Mouse (Mus musculus): ENCODE measurements around the gene Oosp2. TPM values are rescaled to one million over a fixed set of nuclear protein-coding genes. Genes with fewer than 3 reads are reported as not detected.

The Oosp2 gene
- polyA plus RNA-seq, 1 experiment from 2014 or later = not detected

Other genes with a start within 250 kb of the Oosp2 start
- gene Ms4a4b, start 217.0 kb downstream of the Oosp2 start, polyA plus RNA-seq (2014; fragmentation: Nextera tagmentation; extraction: Ambion mirVana) = not detected in 2 replicates
- 2.6 and 3.2 TPM in 2 replicates for gene Ms4a6c, start 191.2 kb downstream of the Oosp2 start, polyA plus RNA-seq (2014; fragmentation: Nextera tagmentation; extraction: Ambion mirVana)
- gene Gm8369, start 174.6 kb downstream of the Oosp2 start, polyA plus RNA-seq (2014; fragmentation: Nextera tagmentation; extraction: Ambion mirVana) = not detected in 2 replicates
- 2.3 and 2.4 TPM in 2 replicates for gene Ms4a6b, start 144.0 kb downstream of the Oosp2 start, polyA plus RNA-seq (2014; fragmentation: Nextera tagmentation; extraction: Ambion mirVana)
- gene Ms4a4d, start 123.8 kb downstream of the Oosp2 start, polyA plus RNA-seq (2014; fragmentation: Nextera tagmentation; extraction: Ambion mirVana) = 0.29 and 0.31 TPM in 2 replicates
- gene Ms4a6d, start 55.7 kb downstream of the Oosp2 start, polyA plus RNA-seq (2014; fragmentation: Nextera tagmentation; extraction: Ambion mirVana) = 3.8 and 5.1 TPM in 2 replicates
- gene Ms4a2, start 36.8 kb downstream of the Oosp2 start, polyA plus RNA-seq (2014; fragmentation: Nextera tagmentation; extraction: Ambion mirVana) = 0.19 TPM in 2 replicates
- 7.5 and 9.7 TPM in 2 replicates for gene Ms4a3, start 19.7 kb downstream of the Oosp2 start, polyA plus RNA-seq (2014; fragmentation: Nextera tagmentation; extraction: Ambion mirVana)
- not detected in 2 replicates for gene Oosp1, start 30.6 kb upstream of the Oosp2 start, polyA plus RNA-seq (2014; fragmentation: Nextera tagmentation; extraction: Ambion mirVana)
- gene Oosp3, start 36.5 kb upstream of the Oosp2 start, polyA plus RNA-seq (2014; fragmentation: Nextera tagmentation; extraction: Ambion mirVana) = not detected in 2 replicates
- not detected in 2 replicates for gene Gif, start 87.0 kb upstream of the Oosp2 start, polyA plus RNA-seq (2014; fragmentation: Nextera tagmentation; extraction: Ambion mirVana)
- gene Mrpl16, start 109.8 kb upstream of the Oosp2 start, polyA plus RNA-seq (2014; fragmentation: Nextera tagmentation; extraction: Ambion mirVana) = 72.8 and 76.5 TPM in 2 replicates
- 5.0 and 7.0 TPM in 2 replicates for gene Stx3, start 158.8 kb upstream of the Oosp2 start, polyA plus RNA-seq (2014; fragmentation: Nextera tagmentation; extraction: Ambion mirVana)
- not detected in 2 replicates for gene Olfr1417, start 178.7 kb upstream of the Oosp2 start, polyA plus RNA-seq (2014; fragmentation: Nextera tagmentation; extraction: Ambion mirVana)
- not detected in 2 replicates for gene Olfr1418, start 200.5 kb upstream of the Oosp2 start, polyA plus RNA-seq (2014; fragmentation: Nextera tagmentation; extraction: Ambion mirVana)
- gene Olfr1419, start 214.5 kb upstream of the Oosp2 start, polyA plus RNA-seq (2014; fragmentation: Nextera tagmentation; extraction: Ambion mirVana) = not detected in 2 replicates
- gene Olfr1420, start 226.0 kb upstream of the Oosp2 start, polyA plus RNA-seq (2014; fragmentation: Nextera tagmentation; extraction: Ambion mirVana) = 0.14 TPM in 1 of 2 replicates, not detected in the other

All from liver, embryonic 11.5 days (tissue).